12 mouse cellular contexts compared by ENCODE assay signal in genomic region chr5:72182804-72183203, GRCm38 (mm10). TPM values are rescaled to one million over a fixed set of nuclear protein-coding genes. Genes with fewer than 3 reads are reported as not detected.
DNase-seq lines count a peak whose midpoint lies in the region; TF ChIP-seq lines count a peak whose summit lies in the region.
"Had no signal": no experiment of that assay in that cellular context is flagged by ENCODE, and none has a peak within 500 bp of the region (broad histone marks: within the 10 kb centered on the region; RNA-seq: fewer than 3 reads in every experiment).

No protein-coding gene starts in this region.

- no peak for TF ChIP-seq CTCF in small intestine, adult 2 months (IDR thresholded peaks at IDR 0.05; ENCODE audit: extremely low read depth, insufficient read length, insufficient replicate concordance, low read depth, low read length)
- no peak for TF ChIP-seq CTCF in left cerebral cortex, adult 2 months (IDR thresholded peaks at IDR 0.05)

- no peak for TF ChIP-seq POLR2A in small intestine, adult 2 months (IDR thresholded peaks at IDR 0.05; ENCODE audit: low read depth, low read length)

- DNase-seq in heart, adult 9 months (ENCODE audit: low spot score in 2 of 2), result peak; percentile 43 to 58
- no peak for DNase-seq in heart, postnatal 36 days
- peak; percentile 41 for DNase-seq in c-Kit-positive CD71-positive TER-119-positive erythroid progenitor cells, embryonic 14.5 days (ENCODE audit: low spot score)
- peak; percentile 66 to 69 for DNase-seq in lung, adult 18-20 months
- DNase-seq in layer of hippocampus, adult 8-10 months (ENCODE audit: low spot score in 2 of 2), result no peak
- DNase-seq in neural tube, embryonic 10.5 days (ENCODE audit: extremely low spot score, low spot score), result no peak
- no peak for DNase-seq in left cerebral cortex, adult 2 months (ENCODE audit: extremely low spot score in 1 of 2, low spot score in 2 of 2)
- DNase-seq: retina, postnatal 1 day had no signal

- no peaks in the 10 kb centered on the region for H3K36me3 ChIP-seq in small intestine, adult 2 months (ENCODE audit: control insufficient read depth, insufficient read depth, low read length)
- H3K36me3 ChIP-seq: embryonic facial prominence, embryonic 15.5 days; heart, embryonic 15.5 days; midbrain, embryonic 12.5 days had no signal

- WGBS in small intestine, adult 2 months, result 70% methylated on average over 4 of the region's 4 CpGs

- H3K27me3 ChIP-seq in small intestine, adult 2 months (ENCODE audit: control insufficient read depth, insufficient read depth, low read length), result no peaks in the 10 kb centered on the region
- H3K27me3 ChIP-seq: embryonic facial prominence, embryonic 15.5 days; heart, embryonic 15.5 days; midbrain, embryonic 12.5 days had no signal

- intact Hi-C loops in heart, postnatal 36 days (cut with DNase I), result no loop called here
- intact Hi-C loops in left cerebral cortex, adult 2 months (cut with DNase I), result no loop called here

- no peak overlapping the region for H3K4me3 ChIP-seq in small intestine, adult 2 months (ENCODE audit: low read depth, low read length)
- H3K4me3 ChIP-seq in left cerebral cortex, adult 2 months, result no peak overlapping the region
- H3K4me3 ChIP-seq: embryonic facial prominence, embryonic 15.5 days; heart, embryonic 15.5 days; midbrain, embryonic 12.5 days had no signal

- 0 out of 2 replicates have a peak overlapping the region, but pooled peaks have one; percentile 22 for H3K27ac ChIP-seq in small intestine, adult 2 months (ENCODE audit: insufficient read depth, low read depth, low read length)
- H3K27ac ChIP-seq in left cerebral cortex, adult 2 months, result no peak overlapping the region
- H3K27ac ChIP-seq: embryonic facial prominence, embryonic 15.5 days; heart, embryonic 15.5 days; midbrain, embryonic 12.5 days had no signal

- H3K4me1 ChIP-seq in small intestine, adult 2 months (ENCODE audit: control insufficient read depth, insufficient read depth, insufficient read length, low read length), result peaks cover 7% of the 10 kb centered on the region; the same call in 1 of the 2 replicates
- H3K4me1 ChIP-seq: embryonic facial prominence, embryonic 15.5 days; heart, embryonic 15.5 days; midbrain, embryonic 12.5 days had no signal

RNA-seq across cellular contexts. Expression of gene Commd8, which starts 14.8 kb away (rescaled TPM):
- total RNA-seq in heart, postnatal 36 days (2021), result 10 to 100 TPM; 45.6 to 46.7 TPM
- 0.62 and 1.2 TPM in 2 replicates for polyA plus RNA-seq in small intestine, adult 2 months (2012; rRNA removed)
- total RNA-seq in layer of hippocampus, adult 8-10 months (2022), result 100 to 1,000 TPM in 1 of 4 experiments, 10 to 100 TPM in 3; 94.5 to 114 (median 97.0) TPM
- total RNA-seq in left cerebral cortex, adult 2 months (2021), result 10 to 100 TPM; 85.5 to 86.0 TPM

Comparison
In these comparisons a context has a peak if more than half of its experiments do, and no peak if none do; other contexts are left out.
1. DNase-seq: peak in heart, adult 9 months (2 of 2), c-Kit-positive CD71-positive TER-119-positive erythroid progenitor cells, embryonic 14.5 days (single experiment) and lung, adult 18-20 months (2 of 2); none in heart, postnatal 36 days (0 of 2), layer of hippocampus, adult 8-10 months (0 of 2), neural tube, embryonic 10.5 days (single experiment) and left cerebral cortex, adult 2 months (0 of 2).